In the genomic region with DNA sequence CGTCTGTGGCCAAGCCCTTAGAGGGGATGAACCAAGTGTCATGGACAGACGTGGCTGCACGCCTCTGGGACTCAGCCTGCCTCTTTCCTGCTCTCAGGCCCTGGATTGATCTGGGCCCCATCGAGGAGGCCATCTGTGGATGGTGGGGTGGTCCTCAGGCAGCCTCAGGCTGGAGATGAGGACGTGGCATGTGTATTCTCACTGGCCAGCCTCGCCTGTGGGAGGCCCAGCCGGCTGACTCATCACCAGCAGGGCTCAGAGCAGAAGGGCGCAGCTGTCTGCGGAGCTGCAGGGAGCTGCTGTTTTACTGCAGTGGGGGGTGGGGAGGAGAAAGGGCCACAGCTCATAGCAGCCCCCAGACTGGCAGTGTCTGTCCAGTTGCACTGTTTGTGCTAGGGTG, we compare ENCODE assay signal across 10 mouse cellular contexts.
DNase-seq lines count a peak whose midpoint lies in the region; ATAC-seq and TF ChIP-seq lines count a peak whose summit lies in the region.
"Had no signal": no experiment of that assay in that cellular context is flagged by ENCODE, and none has a peak within 500 bp of the region (broad histone marks: within the 10 kb centered on the region; RNA-seq: fewer than 3 reads in every experiment).

No protein-coding gene starts in this region.

- TF ChIP-seq CTCF in midbrain, postnatal 0 days (IDR thresholded peaks at IDR 0.05) = no peak
- no peak for TF ChIP-seq CTCF in stomach, postnatal 0 days (IDR thresholded peaks at IDR 0.05; ENCODE audit: low read depth)

- ATAC-seq in midbrain, embryonic 13.5 days = peak; percentile 40; the same call in 1 of the 2 replicates
- ATAC-seq in midbrain, postnatal 0 days (ENCODE audit: low FRiP score) = no peak
- ATAC-seq in heart, embryonic 15.5 days (replicated peaks; ENCODE audit: insufficient number of reproducible peaks, insufficient read depth, low FRiP score, low read depth) = 0 out of 2 replicates have a peak, but pooled peaks have one; percentile 37
- ATAC-seq in limb, embryonic 13.5 days (ENCODE audit: low FRiP score, low read depth) = peak; percentile 58
- ATAC-seq in stomach, postnatal 0 days (ENCODE audit: low FRiP score, low TSS enrichment) = peak; percentile 79
- no peak for ATAC-seq in activated CD4-positive, CD25-positive, alpha-beta regulatory T cell, adult 4 months
- no peak for ATAC-seq in forebrain, embryonic 12.5 days (ENCODE audit: low FRiP score)

- DNase-seq in midbrain, postnatal 0 days (ENCODE audit: low spot score) = no peak
- DNase-seq in embryo, embryonic 11 days = peak; percentile 42
- DNase-seq in stomach, postnatal 0 days (ENCODE audit: low spot score) = peak; percentile 49

- no peak overlapping the region for H3K27ac ChIP-seq in midbrain, embryonic 13.5 days
- H3K27ac ChIP-seq in midbrain, postnatal 0 days (ENCODE audit: low read depth, low read length) = no peak overlapping the region
- no peak overlapping the region for H3K27ac ChIP-seq in heart, embryonic 15.5 days
- peak overlapping the region; percentile 11; the same call in 1 of the 2 replicates for H3K27ac ChIP-seq in limb, embryonic 13.5 days
- peak overlapping the region; percentile 73 for H3K27ac ChIP-seq in stomach, postnatal 0 days (replicated peaks)
- H3K27ac ChIP-seq in forebrain, embryonic 12.5 days = no peak overlapping the region
- H3K27ac ChIP-seq: hindbrain, embryonic 15.5 days; neural tube, embryonic 13.5 days had no signal

- H3K27me3 ChIP-seq in midbrain, embryonic 13.5 days = no peaks in the 10 kb centered on the region
- no peaks in the 10 kb centered on the region for H3K27me3 ChIP-seq in midbrain, postnatal 0 days (ENCODE audit: insufficient read depth, low read length)
- no peaks in the 10 kb centered on the region for H3K27me3 ChIP-seq in heart, embryonic 15.5 days
- H3K27me3 ChIP-seq in limb, embryonic 13.5 days = no peaks in the 10 kb centered on the region
- H3K27me3 ChIP-seq in stomach, postnatal 0 days (ENCODE audit: control insufficient read depth, insufficient read depth, low read length) = no peaks in the 10 kb centered on the region
- no peaks in the 10 kb centered on the region for H3K27me3 ChIP-seq in forebrain, embryonic 12.5 days
- H3K27me3 ChIP-seq: hindbrain, embryonic 15.5 days; neural tube, embryonic 13.5 days had no signal

- H3K4me1 ChIP-seq in midbrain, embryonic 13.5 days (replicated peaks) = peaks cover 5% of the 10 kb centered on the region
- H3K4me1 ChIP-seq in midbrain, postnatal 0 days (ENCODE audit: insufficient read depth, low read length) = no peaks in the 10 kb centered on the region
- H3K4me1 ChIP-seq in heart, embryonic 15.5 days (replicated peaks) = peaks cover 21% of the 10 kb centered on the region
- H3K4me1 ChIP-seq in limb, embryonic 13.5 days = peaks cover 15% of the 10 kb centered on the region
- 0 out of 2 replicates have a peak, but pooled peaks cover 2% of the 10 kb centered on the region for H3K4me1 ChIP-seq in stomach, postnatal 0 days (replicated peaks; ENCODE audit: control insufficient read depth, insufficient read depth)
- H3K4me1 ChIP-seq in forebrain, embryonic 12.5 days = 0 out of 2 replicates have a peak, but pooled peaks cover 4% of the 10 kb centered on the region

- no peaks in the 10 kb centered on the region for H3K36me3 ChIP-seq in midbrain, embryonic 13.5 days
- no peaks in the 10 kb centered on the region for H3K36me3 ChIP-seq in midbrain, postnatal 0 days (ENCODE audit: insufficient read depth, low read length)
- no peaks in the 10 kb centered on the region for H3K36me3 ChIP-seq in heart, embryonic 15.5 days
- no peaks in the 10 kb centered on the region for H3K36me3 ChIP-seq in limb, embryonic 13.5 days
- no peaks in the 10 kb centered on the region for H3K36me3 ChIP-seq in stomach, postnatal 0 days (ENCODE audit: control insufficient read depth, insufficient read depth, low read length)
- no peaks in the 10 kb centered on the region for H3K36me3 ChIP-seq in forebrain, embryonic 12.5 days (replicated peaks)
- H3K36me3 ChIP-seq: hindbrain, embryonic 15.5 days; neural tube, embryonic 13.5 days had no signal

- H3K4me2 ChIP-seq in midbrain, embryonic 13.5 days (replicated peaks) = no peak overlapping the region
- H3K4me2 ChIP-seq in midbrain, postnatal 0 days (ENCODE audit: low read depth, low read length, poor library complexity, severe bottlenecking) = no peak overlapping the region
- H3K4me2 ChIP-seq in heart, embryonic 15.5 days = no peak overlapping the region
- no peak overlapping the region for H3K4me2 ChIP-seq in limb, embryonic 13.5 days (replicated peaks)
- H3K4me2 ChIP-seq in stomach, postnatal 0 days (replicated peaks; ENCODE audit: low read depth) = no peak overlapping the region
- H3K4me2 ChIP-seq in forebrain, embryonic 12.5 days = no peak overlapping the region
- H3K4me2 ChIP-seq: hindbrain, embryonic 15.5 days; neural tube, embryonic 13.5 days had no signal

- H3K4me3 ChIP-seq in midbrain, embryonic 13.5 days (replicated peaks) = no peak overlapping the region
- no peak overlapping the region for H3K4me3 ChIP-seq in midbrain, postnatal 0 days (ENCODE audit: low read depth, low read length)
- H3K4me3 ChIP-seq in heart, embryonic 15.5 days = no peak overlapping the region
- no peak overlapping the region for H3K4me3 ChIP-seq in limb, embryonic 13.5 days
- no peak overlapping the region for H3K4me3 ChIP-seq in stomach, postnatal 0 days (ENCODE audit: low read depth, low read length)
- no peak overlapping the region for H3K4me3 ChIP-seq in forebrain, embryonic 12.5 days (replicated peaks)
- H3K4me3 ChIP-seq: hindbrain, embryonic 15.5 days; neural tube, embryonic 13.5 days had no signal

- no peak for TF ChIP-seq EP300 in stomach, postnatal 0 days (optimal IDR thresholded peaks at IDR 0.05)

- H3K9me3 ChIP-seq in midbrain, embryonic 13.5 days = no peaks in the 10 kb centered on the region
- H3K9me3 ChIP-seq in midbrain, postnatal 0 days (ENCODE audit: low read length) = no peaks in the 10 kb centered on the region
- H3K9me3 ChIP-seq in heart, embryonic 15.5 days (replicated peaks) = no peaks in the 10 kb centered on the region
- H3K9me3 ChIP-seq in limb, embryonic 13.5 days = no peaks in the 10 kb centered on the region
- no peaks in the 10 kb centered on the region for H3K9me3 ChIP-seq in stomach, postnatal 0 days (ENCODE audit: control insufficient read depth, low read length)
- H3K9me3 ChIP-seq in forebrain, embryonic 12.5 days = no peaks in the 10 kb centered on the region
- H3K9me3 ChIP-seq: hindbrain, embryonic 15.5 days; neural tube, embryonic 13.5 days had no signal

- 41% methylated on average over 9 of the region's 9 CpGs for WGBS in midbrain, embryonic 13.5 days
- WGBS in midbrain, postnatal 0 days = 45% methylated on average over 9 of the region's 9 CpGs
- 36% methylated on average over 9 of the region's 9 CpGs for WGBS in heart, embryonic 15.5 days
- WGBS in limb, embryonic 13.5 days = 25% methylated on average over 9 of the region's 9 CpGs
- WGBS in stomach, postnatal 0 days = 18% methylated on average over 9 of the region's 9 CpGs
- 53% methylated on average over 9 of the region's 9 CpGs for WGBS in forebrain, embryonic 12.5 days

- no peak overlapping the region for H3K9ac ChIP-seq in midbrain, embryonic 13.5 days (replicated peaks)
- no peak overlapping the region for H3K9ac ChIP-seq in midbrain, postnatal 0 days (replicated peaks; ENCODE audit: low read length, poor library complexity, severe bottlenecking)
- H3K9ac ChIP-seq in heart, embryonic 15.5 days = no peak overlapping the region
- no peak overlapping the region for H3K9ac ChIP-seq in limb, embryonic 13.5 days
- no peak overlapping the region for H3K9ac ChIP-seq in stomach, postnatal 0 days (ENCODE audit: low read length)
- H3K9ac ChIP-seq in forebrain, embryonic 12.5 days = no peak overlapping the region
- H3K9ac ChIP-seq: hindbrain, embryonic 15.5 days; neural tube, embryonic 13.5 days had no signal

Comparison
In these comparisons a context has a peak if more than half of its experiments do, and no peak if none do; other contexts are left out.
1. ATAC-seq: peak in midbrain, embryonic 13.5 days (single experiment), heart, embryonic 15.5 days (single experiment), limb, embryonic 13.5 days (single experiment) and stomach, postnatal 0 days (single experiment); none in midbrain, postnatal 0 days (single experiment), activated CD4-positive, CD25-positive, alpha-beta regulatory T cell, adult 4 months (single experiment) and forebrain, embryonic 12.5 days (single experiment).
2. H3K27ac ChIP-seq: peak in limb, embryonic 13.5 days (single experiment) and stomach, postnatal 0 days (single experiment); none in midbrain, embryonic 13.5 days (single experiment), midbrain, postnatal 0 days (single experiment), heart, embryonic 15.5 days (single experiment) and forebrain, embryonic 12.5 days (single experiment).